Mouse (Mus musculus): Measurements from ENCODE around the gene Foxb1. TPM values are rescaled to one million over a fixed set of nuclear protein-coding genes. Genes with fewer than 3 reads are reported as not detected.

The Foxb1 gene
- total RNA-seq, 2 experiments from 2014 or later = not detected

GRCm38 (mm10) chr9:69757254-69757653 lies 3.5 kb downstream of the Foxb1 start:
- no peak for DNase-seq (ENCODE audit: low spot score)

DNA sequence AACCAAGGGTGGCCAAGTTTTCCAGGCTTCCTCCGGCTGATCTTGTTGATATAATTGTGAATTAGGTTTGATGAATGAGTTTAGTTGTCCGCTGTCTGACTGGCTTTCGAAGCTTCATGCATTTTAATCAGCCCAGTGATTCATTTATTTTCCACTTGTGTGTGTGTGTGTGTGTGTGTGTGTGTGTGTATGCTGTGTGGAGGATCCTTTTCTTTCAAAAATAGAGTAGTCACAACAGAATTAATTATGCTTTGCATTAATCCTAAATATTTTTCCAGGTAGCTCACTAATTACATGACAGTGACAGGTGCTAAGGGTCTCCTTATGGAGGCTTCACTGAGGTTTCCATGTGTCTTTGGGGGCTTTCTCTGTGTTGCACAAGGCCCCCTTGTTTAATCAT lies 4.3 kb downstream of the Foxb1 start:
- no peak for DNase-seq (ENCODE audit: low spot score)

- DNase-seq (ENCODE audit: low spot score) = no peak
Observed at GRCm38 (mm10) chr9:69756041-69756440, 4.7 kb downstream of the Foxb1 start.

GRCm38 (mm10) chr9:69755157-69755556 lies 5.6 kb downstream of the Foxb1 start:
- no peak for DNase-seq (ENCODE audit: low spot score)

DNA sequence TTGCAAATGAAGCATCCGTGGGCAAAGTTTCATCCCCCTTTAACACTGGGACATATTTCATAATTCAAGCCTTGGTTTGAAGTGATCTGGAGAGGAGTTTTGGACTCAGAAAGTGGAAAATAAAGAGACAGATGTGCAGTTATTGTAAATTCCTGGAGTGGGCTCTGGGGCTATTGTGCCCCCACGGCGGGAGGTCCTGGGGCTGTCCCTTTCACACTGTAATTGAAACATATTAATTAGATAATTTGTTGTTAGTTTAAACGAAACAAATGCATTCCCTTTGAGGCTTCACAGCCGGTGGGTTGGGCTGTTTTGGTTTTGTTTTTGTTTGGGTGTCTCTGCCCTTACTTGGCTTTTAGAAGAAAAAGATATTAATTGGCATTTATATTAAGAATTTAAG lies 6.0 kb downstream of the Foxb1 start:
- DNase-seq (ENCODE audit: low spot score) = no peak

GRCm38 (mm10) chr9:69754291-69754690 lies 6.4 kb downstream of the Foxb1 start:
- DNase-seq (ENCODE audit: low spot score) = no peak

DNA sequence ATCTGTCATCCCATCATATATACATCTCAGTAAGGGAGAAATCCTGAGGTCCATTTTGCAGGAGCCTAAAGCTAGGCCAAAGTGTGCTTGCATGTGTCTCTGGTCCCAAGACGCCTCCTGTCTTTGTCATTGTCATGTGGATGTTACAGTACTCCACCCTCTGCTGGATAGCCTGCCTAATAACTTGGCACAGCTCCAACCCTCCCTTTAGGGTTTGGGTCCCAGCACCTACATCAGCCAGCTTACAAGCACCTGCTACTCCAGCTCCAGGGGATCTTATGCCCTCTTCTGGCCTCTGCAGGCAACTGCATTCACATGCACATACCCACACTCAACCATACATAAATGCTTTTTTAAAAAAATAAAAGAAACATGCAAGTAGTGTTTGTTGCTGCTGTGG lies 12.8 kb downstream of the Foxb1 start:
- no peak for DNase-seq (ENCODE audit: low spot score)

- DNase-seq (ENCODE audit: low spot score) = no peak
Observed at GRCm38 (mm10) chr9:69728736-69729135, 32.0 kb downstream of the Foxb1 start.

DNA sequence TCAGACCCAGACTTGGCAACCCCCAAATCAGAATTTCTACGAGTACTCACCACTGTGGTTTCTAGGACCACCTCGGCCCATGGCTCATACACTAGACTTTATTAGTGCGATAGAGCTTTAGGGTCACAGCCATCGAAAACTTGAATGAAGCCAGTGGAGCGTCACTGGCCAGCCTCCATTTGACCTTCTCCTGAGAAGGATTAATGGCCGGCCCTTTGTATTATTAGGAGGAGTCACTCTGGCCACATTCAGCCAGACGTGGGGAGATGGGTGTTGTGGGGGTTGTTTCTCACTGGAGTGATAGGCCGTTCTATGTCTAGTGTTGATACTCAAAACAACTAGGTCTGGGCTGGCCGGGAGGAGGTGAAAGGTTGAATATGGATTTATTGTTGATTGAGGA lies 42.3 kb downstream of the Foxb1 start:
- DNase-seq (ENCODE audit: low spot score) = no peak

GRCm38 (mm10) chr9:69716364-69716763 lies 44.4 kb downstream of the Foxb1 start:
- DNase-seq (ENCODE audit: low spot score) = no peak

GRCm38 (mm10) chr9:69715445-69715844 lies 45.3 kb downstream of the Foxb1 start:
- DNase-seq (ENCODE audit: low spot score) = no peak

GRCm38 (mm10) chr9:69714346-69714745 lies 46.4 kb downstream of the Foxb1 start:
- no peak for DNase-seq (ENCODE audit: low spot score)

- no peak for DNase-seq (ENCODE audit: low spot score)
Observed at GRCm38 (mm10) chr9:69713577-69714327, 47.0 kb downstream of the Foxb1 start.

DNA sequence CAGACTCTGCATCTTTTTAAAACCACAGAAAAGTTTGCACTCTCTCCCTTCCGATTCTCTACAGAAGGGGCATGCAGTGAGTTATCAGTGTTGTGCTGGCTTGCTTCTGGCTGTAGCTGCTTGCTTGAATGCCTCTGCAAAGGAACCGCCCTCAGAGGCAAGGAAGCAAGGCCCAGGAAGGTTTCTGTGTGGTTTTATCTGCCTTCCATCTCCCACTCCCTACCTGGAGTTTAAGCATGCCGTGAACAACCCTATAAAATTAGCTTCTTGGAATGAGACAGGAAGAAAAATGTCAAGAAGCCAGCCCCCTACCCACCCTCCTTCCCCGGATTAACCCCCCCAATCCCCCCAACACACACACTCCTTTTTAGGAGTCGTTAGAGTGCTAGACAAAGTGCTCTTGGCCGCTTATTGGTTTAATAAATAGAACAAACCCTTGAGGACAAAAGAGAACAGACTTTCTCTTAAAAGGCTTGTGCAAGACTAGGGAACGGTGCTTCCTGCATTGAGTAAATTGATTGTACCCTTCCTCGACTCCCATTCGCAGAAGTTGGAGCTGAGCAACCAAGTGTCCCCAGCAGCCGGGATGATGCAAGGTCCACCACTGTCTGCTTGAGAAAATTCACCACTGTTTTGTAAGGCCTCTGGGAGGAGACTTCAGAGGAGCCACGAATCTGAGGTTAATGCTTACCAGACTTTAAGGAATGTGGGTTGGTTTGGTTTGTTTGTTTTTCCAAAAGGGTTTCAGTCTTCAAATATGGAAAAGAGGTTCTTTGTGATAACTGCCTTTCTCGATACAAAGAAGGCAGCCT lies 47.8 kb downstream of the Foxb1 start:
- DNase-seq (ENCODE audit: low spot score) = no peak

Other genes starting within 250 kb of the Foxb1 start
- 10 to 100 TPM; 84.2 to 89.2 TPM for gene Bnip2, start 228.5 kb upstream of the Foxb1 start, total RNA-seq (2021)